Mouse (Mus musculus) hindbrain, embryonic 12.5 days (tissue): Measurements from ENCODE around the gene Pou3f3. TPM values are rescaled to one million over a fixed set of nuclear protein-coding genes. Genes with fewer than 3 reads are reported as not detected.

ENCODE experiments used
- ATAC-seq: fragments of 200-750 bp; cut with Nextera tagmentation; 2 replicates; pipeline ENCODE4 v1.8.0; 2017; ENCODE audit warnings: moderate TSS enrichment; ENCODE audit not compliant: low FRiP score
- H3K27ac ChIP-seq: fragments of 300-500 bp; sonication (generic); 2 replicates; pipeline ENCODE4 v1.5.1; 2016; ENCODE audit warnings: mild to moderate bottlenecking
- H3K27me3 ChIP-seq: fragments of 300-500 bp; sonication (generic); 2 replicates; pipeline ENCODE4 v1.6.1; 2016; ENCODE audit warnings: mild to moderate bottlenecking
- H3K36me3 ChIP-seq: fragments of 300-500 bp; sonication (generic); 2 replicates; pipeline ENCODE4 v1.6.1; 2016; ENCODE audit warnings: mild to moderate bottlenecking
- H3K4me1 ChIP-seq: fragments of 300-500 bp; sonication (generic); 2 replicates; pipeline ENCODE4 v1.6.1; 2016
- H3K4me2 ChIP-seq: fragments of 300-500 bp; sonication (generic); replicated peaks from 2 replicates; pipeline ENCODE4 v1.6.1; 2016; ENCODE audit warnings: mild to moderate bottlenecking
- H3K4me3 ChIP-seq: fragments of 300-500 bp; sonication (generic); 2 replicates; pipeline ENCODE4 v1.5.1; 2016; ENCODE audit warnings: mild to moderate bottlenecking
- H3K9ac ChIP-seq: fragments of 300-500 bp; sonication (generic); 2 replicates; pipeline ENCODE4 v1.6.1; 2016; ENCODE audit warnings: mild to moderate bottlenecking, moderate library complexity
- H3K9me3 ChIP-seq: fragments of 300-500 bp; sonication (generic); replicated peaks from 2 replicates; pipeline ENCODE4 v1.6.1; 2016; ENCODE audit warnings: mild to moderate bottlenecking
- WGBS: fragments of 180-500 bp; shearing (Covaris S2); methylation state at CpG from one replicate; pipeline ENCODE4 v1.1.7; 2016; 5-methylcytosine and 5-hydroxymethylcytosine counted together
- polyA plus RNA-seq: library from polyadenylated mRNA; unstranded; fragments of >200 nt; fragmentation: Nextera tagmentation; extraction: Ambion mirVana; gene quantifications from 2 replicates; pipeline ENCODE4 v1.2.1, GENCODE M21; 2016

The Pou3f3 gene
- polyA plus RNA-seq, 1 experiment from 2014 or later: 29.2 TPM

DNA sequence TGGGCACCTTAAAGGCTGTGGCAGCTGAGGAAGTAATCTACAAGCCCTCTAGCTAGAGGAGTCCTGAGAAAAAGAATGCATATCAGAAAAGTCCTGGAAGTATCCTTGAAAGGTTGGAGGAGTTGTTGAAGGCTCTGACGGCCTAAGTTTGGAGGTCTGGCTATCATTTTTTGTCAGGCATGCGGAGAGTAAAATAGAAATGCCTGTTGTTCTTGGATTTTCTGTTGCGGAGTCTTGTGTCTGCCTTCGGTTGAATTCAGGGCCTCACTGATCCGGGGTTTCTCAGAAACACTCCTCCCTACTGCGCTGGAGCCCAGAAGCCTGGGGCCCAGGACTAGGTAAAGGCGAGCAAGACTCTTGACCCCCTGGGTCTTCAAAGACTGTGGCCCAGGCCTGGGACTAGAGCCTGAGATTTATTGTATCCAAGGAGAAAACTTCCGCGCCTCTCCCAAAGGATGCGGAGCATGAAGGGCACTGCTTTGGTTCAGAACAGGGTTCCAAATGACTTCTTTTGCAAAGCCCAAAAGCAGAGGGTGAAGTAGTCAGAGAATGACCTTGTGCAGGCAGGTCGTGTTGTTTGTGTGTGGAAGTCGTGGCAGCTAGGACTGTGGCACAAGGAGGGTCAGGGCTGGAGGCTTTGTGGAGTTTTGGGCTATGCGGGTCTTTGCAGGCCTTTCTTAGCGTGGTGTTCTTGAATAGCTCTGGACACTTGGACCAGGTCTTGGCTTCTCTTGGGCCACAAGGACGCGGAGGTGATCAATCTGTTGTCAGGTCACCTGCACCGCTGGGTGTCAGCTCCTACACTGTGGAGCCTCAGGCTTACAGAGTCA lies 9.6 kb downstream of the Pou3f3 start:
- no peak for ATAC-seq
- Histone ChIP-seq H3K4me2 (peak overlapping the region; percentile 62), H3K4me1 (peaks cover 76% of the 10 kb centered on the region), H3K27me3 (peaks cover 19% of the 10 kb centered on the region), H3K9me3 (no peaks in the 10 kb centered on the region), H3K4me3 (peak overlapping the region; percentile 10), H3K27ac (peak overlapping the region; percentile 90), H3K9ac (peak overlapping the region; percentile 59), H3K36me3 (no peaks in the 10 kb centered on the region)
- WGBS: 3% methylated on average over 17 of the region's 17 CpGs

DNA sequence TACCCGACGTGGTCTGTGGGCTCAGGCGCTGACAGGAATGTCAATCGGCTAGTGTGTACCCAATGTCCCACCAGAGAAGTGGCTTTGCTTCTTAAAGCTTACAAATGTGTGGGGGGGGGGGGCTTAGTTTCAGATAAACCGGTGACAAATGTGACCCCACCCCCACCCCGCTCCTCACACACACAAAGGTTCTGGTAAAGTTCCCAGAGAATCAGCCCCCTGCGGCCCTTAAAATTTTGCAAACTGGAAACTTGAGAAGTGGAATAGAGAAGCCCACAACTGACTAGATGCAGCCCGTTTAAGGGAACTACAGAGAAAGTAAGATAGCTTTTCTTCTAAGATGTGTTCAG lies 10.2 kb downstream of the Pou3f3 start:
- ATAC-seq: no peak
- Histone ChIP-seq H3K9me3 (no peaks in the 10 kb centered on the region), H3K27me3 (peaks cover 19% of the 10 kb centered on the region), H3K27ac (peak overlapping the region; percentile 90), H3K36me3 (no peaks in the 10 kb centered on the region), H3K4me1 (peaks cover 82% of the 10 kb centered on the region), H3K9ac (peak overlapping the region; percentile 59), H3K4me2 (peak overlapping the region; percentile 62), H3K4me3 (peak overlapping the region; percentile 10; the same call in 1 of the 2 replicates)
- WGBS: 1% methylated on average over 8 of the region's 8 CpGs

DNA sequence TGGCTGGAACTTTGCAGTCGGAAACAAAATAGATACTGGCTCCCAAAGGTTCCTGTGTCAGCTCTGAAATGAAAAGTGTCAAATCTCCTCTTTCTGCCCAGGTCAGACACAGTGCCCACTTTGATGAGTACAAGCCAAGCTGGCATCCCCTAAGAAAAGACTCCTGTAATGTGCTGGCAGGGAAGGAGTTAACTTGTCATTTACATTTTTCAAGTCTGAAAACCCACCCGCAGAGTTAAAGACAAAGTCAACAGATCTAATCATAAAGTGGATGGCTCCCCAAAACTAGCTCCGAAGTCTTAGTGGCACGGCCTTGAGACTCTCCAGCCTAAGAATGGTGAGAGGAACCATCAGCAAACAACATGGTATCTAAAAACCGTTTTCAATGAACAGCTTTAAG lies 11.6 kb downstream of the Pou3f3 start:
- 5% methylated on average over 5 of the region's 5 CpGs for WGBS
- Histone ChIP-seq H3K4me2 (peak overlapping the region; percentile 62), H3K9ac (peak overlapping the region; percentile 23), H3K36me3 (no peaks in the 10 kb centered on the region), H3K4me1 (peaks cover 89% of the 10 kb centered on the region), H3K27ac (peak overlapping the region; percentile 36; the same call in 1 of the 2 replicates), H3K27me3 (peaks cover 19% of the 10 kb centered on the region), H3K4me3 (peak overlapping the region; percentile 10; the same call in 1 of the 2 replicates), H3K9me3 (no peaks in the 10 kb centered on the region)
- ATAC-seq: no peak

DNA sequence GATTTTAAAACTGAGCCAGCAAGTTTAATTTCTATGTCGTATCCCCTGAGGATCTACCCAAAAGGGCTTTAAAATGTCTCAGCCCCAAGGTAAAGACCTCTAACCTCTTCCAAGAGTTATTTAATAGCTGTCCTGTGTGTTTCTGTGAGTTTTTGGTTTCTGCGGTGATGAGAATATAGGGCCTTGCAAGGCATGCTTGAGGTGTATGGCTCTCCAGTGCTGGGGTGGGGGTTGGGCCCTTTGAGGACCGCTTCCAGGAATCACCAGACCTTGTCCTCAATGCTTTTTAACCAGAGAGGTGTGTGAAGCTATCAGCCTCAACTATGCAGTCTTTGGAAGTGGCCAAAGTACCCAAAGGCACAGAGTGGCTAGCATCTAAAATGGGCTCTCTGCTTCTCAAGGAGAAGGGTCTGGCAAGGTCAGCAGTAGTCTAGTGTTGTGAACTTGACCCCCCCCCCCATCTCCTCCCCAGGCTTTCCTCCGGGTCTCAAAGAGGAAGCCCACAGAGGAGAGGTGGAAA lies 12.1 kb downstream of the Pou3f3 start:
- Histone ChIP-seq H3K4me2 (peak overlapping the region; percentile 62), H3K9me3 (no peaks in the 10 kb centered on the region), H3K4me1 (peaks cover 86% of the 10 kb centered on the region), H3K27ac (peak overlapping the region; percentile 36; the same call in 1 of the 2 replicates), H3K9ac (peak overlapping the region; percentile 23), H3K27me3 (peaks cover 19% of the 10 kb centered on the region), H3K4me3 (peak overlapping the region; percentile 10), H3K36me3 (no peaks in the 10 kb centered on the region)
- ATAC-seq: no peak
- 7% methylated on average over 4 of the region's 4 CpGs for WGBS

DNA sequence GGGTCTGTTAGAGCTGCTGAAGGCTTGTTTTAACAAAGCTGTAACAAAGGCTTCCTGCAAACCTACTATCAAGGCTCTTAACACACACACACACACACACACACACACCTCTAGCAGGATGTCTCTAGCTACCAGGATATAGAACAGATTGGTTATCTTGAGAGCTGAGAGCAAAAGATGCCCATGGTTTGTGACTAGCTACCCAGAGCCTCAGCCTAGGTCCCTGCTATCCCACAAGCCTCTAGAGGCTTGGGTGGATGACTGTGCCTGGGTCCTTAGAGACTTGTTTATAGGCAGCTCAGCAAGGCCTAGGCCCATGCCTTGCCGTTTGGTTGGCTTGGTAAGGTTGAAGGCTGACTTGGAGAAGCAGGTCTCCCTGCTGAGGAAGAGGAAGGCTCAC lies 13.5 kb downstream of the Pou3f3 start:
- no peaks in the 10 kb centered on the region for H3K9me3 ChIP-seq
- H3K9ac ChIP-seq: peak overlapping the region; percentile 47
- H3K4me3 ChIP-seq: peak overlapping the region; percentile 59; the same call in 1 of the 2 replicates
- peaks cover 83% of the 10 kb centered on the region for H3K4me1 ChIP-seq
- peaks cover 14% of the 10 kb centered on the region for H3K27me3 ChIP-seq
- H3K27ac ChIP-seq: peak overlapping the region; percentile 64
- 18% methylated on average over 1 of the region's 1 CpGs for WGBS
- ATAC-seq: no peak
- H3K36me3 ChIP-seq: no peaks in the 10 kb centered on the region
- H3K4me2 ChIP-seq: peak overlapping the region; percentile 62

DNA sequence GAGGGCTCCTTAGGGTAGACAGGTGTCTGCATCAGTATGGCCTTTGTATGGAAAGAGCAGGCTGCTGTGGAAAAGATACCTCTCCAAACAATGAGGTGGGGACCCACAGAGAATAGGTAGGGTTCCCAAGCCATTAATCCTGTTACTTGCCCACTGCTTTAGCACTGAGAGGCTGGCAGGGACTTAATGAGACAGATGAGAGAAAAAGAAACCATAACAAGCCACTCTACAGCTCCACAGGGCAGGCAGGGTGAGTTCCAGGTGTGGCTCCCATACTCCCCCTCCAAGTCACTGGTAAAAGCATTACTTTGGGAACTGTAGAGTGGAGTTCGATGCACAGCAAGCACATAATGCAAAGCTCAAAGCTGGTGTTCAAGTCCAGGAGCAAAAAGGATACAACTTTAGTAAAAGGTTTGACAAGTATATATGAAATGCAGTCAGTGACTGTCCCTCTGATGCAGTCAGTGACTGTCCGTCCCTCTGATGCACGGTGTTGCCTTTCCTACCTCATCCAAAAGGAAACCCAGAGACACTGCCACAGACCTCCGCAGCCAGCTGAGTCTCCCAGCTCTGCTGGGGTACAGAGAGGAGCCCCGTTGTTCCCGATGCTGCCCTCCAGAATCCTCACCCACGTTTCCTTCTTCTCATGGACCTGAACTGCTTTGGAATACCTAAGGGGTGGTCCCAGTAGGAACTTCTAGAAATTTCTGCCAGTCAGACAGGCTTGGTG lies 14.0 kb downstream of the Pou3f3 start:
- 14% methylated on average over 7 of the region's 7 CpGs for WGBS
- no peaks in the 10 kb centered on the region for H3K9me3 ChIP-seq
- peak overlapping the region; percentile 62 for H3K4me2 ChIP-seq
- peaks cover 14% of the 10 kb centered on the region for H3K27me3 ChIP-seq
- no peak for ATAC-seq
- peak overlapping the region; percentile 64 for H3K27ac ChIP-seq
- H3K36me3 ChIP-seq: no peaks in the 10 kb centered on the region
- peak overlapping the region; percentile 59 for H3K4me3 ChIP-seq
- H3K4me1 ChIP-seq: peaks cover 82% of the 10 kb centered on the region
- H3K9ac ChIP-seq: peak overlapping the region; percentile 47

DNA sequence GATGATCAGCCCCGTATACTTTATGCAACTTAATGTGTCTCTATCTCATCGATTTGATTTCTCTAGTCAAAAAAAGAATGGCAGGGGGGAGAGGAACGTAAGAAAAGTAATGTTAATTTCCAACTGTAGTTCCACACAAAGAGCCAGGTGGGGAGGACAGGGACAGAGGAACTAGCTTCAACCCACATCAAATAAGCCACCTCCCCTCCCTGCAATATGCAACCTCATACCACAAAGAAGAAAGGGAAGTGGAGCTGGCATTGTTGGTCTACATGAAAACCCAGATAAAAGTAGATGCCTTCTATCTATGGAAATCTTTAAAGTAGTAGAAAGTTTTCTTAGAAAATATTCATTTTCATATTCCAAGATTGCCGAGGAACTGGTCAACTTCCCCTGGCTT lies 14.7 kb downstream of the Pou3f3 start:
- 15% methylated on average over 4 of the region's 4 CpGs for WGBS
- ATAC-seq: no peak
- Histone ChIP-seq H3K9ac (peak overlapping the region; percentile 47; the same call in 1 of the 2 replicates), H3K36me3 (no peaks in the 10 kb centered on the region), H3K27me3 (peaks cover 15% of the 10 kb centered on the region), H3K4me3 (peak overlapping the region; percentile 59), H3K27ac (no peak overlapping the region), H3K9me3 (no peaks in the 10 kb centered on the region), H3K4me2 (peak overlapping the region; percentile 62), H3K4me1 (peaks cover 79% of the 10 kb centered on the region)

DNA sequence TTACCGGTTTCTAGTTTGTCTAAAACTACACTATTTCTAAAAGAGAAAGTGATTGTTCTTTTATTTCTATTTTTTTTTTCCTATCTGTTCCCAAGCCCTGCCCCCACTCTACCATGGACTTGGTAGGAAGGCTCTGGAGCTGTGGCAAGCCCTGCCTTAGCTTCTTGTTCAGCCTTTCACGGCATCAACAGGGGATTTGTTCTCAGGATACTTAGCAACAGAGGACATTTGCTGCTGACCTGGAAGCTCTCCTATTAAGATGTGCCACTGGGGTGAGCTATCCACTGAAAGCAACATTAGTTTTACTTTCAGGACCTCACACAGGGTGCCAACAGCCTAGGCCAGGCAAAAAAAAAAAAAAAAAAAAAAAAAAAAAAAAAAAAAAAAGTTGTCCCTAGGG lies 15.4 kb downstream of the Pou3f3 start:
- ATAC-seq: no peak
- WGBS: 0% methylated on average over 2 of the region's 2 CpGs
- peaks cover 72% of the 10 kb centered on the region for H3K4me1 ChIP-seq

DNA sequence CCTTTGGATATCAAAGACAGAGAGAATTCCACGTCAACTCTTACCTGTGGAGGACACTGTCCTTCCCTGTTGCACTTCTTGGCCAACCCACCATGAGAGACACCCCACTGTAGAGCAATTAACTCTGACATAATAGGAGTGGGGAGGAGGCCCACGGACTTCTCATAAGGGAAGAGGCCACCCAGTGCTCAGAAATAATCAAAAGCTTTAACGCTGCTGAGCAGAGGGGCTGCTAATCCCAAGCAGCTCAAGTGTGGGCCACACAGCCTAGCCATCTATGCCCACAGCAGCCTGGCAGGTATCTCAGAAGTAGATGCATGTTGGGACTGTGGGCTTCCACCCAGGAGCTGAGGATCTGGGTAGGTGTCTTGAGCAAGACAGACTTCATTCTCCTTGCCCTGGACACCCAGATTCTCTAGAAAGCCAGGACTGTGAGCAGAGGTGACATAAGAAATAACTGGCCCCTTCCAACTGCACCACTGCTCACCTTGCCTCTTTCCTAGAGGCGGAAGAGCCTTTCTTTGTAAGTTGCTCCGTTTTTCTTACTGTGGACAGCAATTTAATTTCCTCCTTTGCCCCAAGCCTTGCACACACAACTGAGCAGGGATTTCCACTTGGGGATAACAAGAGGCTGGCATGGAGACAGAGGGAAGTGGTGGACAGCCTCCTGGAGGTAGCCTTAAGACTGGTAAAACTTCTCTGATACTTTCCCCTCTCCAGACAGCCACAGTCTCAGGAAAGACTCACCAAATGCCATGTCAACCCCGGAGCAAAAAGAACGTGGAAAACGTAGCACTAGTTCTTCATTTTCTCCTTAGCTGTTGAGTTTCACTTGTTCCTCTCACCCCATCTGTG lies 16.1 kb downstream of the Pou3f3 start:
- peaks cover 66% of the 10 kb centered on the region for H3K4me1 ChIP-seq
- H3K27me3 ChIP-seq: peaks cover 23% of the 10 kb centered on the region
- no peak for ATAC-seq
- H3K4me2 ChIP-seq: peak overlapping the region; percentile 62
- H3K36me3 ChIP-seq: no peaks in the 10 kb centered on the region
- 5% methylated on average over 8 of the region's 8 CpGs for WGBS
- no peaks in the 10 kb centered on the region for H3K9me3 ChIP-seq
- peak overlapping the region; percentile 71 for H3K9ac ChIP-seq
- H3K4me3 ChIP-seq: peak overlapping the region; percentile 59
- H3K27ac ChIP-seq: peak overlapping the region; percentile 70

More for the DNA sequence above, 15.4 kb downstream of the Pou3f3 start:
- Histone ChIP-seq H3K4me2 (peak overlapping the region; percentile 62), H3K36me3 (no peaks in the 10 kb centered on the region), H3K4me3 (peak overlapping the region; percentile 59), H3K27me3 (peaks cover 20% of the 10 kb centered on the region), H3K9ac (peak overlapping the region; percentile 47; the same call in 1 of the 2 replicates), H3K9me3 (no peaks in the 10 kb centered on the region), H3K27ac (peak overlapping the region; percentile 70; the same call in 1 of the 2 replicates)

DNA sequence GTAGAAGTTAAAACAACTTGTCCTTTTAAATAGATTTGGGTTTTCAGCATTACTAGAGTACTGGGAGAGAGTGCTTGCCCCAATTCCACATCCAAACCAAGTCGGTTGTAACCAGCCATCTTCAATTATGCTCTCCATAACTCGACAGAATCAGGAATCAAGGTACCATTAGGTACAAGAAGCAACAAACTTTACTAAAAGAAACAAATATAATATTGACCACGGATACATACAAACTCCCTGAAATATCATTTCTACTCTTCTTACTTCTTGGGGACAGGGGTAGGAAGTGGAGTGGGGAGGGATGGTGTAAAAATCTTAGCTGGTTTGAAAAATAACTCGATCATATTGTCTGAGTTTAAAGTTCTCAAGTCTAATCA lies 16.7 kb downstream of the Pou3f3 start:
- ATAC-seq: no peak
- H3K4me1 ChIP-seq: peaks cover 60% of the 10 kb centered on the region
- 6% methylated on average over 4 of the region's 4 CpGs for WGBS

DNA sequence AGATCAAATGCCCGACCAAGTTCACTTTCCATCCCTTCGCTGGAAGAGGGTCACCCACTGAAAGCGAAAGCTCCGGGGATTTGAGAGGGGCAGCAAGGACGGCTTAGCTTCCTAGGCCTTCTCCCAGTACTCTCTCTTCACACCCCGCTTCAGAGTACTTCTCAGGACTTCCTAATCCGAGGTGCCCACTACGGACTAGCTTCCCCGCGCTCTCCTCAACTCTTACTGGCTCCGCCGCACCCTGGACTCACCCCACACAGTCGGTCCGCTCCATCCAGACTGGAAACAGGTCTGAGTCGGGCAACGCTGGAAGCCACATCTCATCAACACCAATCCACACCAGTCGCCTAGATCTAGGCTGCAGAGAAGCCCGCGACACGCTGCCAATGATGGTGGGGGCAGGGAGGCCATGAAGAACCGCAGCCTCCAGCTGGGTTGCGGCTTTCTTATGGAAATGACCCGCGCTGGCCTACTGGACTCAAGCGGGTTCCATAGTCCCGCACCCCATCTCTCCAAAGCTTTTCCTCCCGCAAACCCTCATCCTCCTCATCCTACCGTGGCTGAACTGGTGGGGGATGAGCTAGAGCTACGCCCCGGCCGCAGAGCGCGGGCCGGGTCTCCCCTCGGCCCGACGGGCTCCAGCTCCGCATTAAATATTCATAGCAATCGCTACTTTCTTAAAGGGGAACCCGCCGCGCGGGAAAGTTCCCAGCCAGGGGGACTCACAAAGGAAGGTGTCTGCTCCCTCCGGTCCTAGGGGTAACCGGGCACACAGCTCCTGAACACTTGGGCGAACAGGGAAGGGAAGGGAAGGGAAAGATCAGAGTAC lies 17.8 kb downstream of the Pou3f3 start:
- H3K27ac ChIP-seq: peak overlapping the region; percentile 90
- peaks cover 23% of the 10 kb centered on the region for H3K27me3 ChIP-seq
- H3K36me3 ChIP-seq: no peaks in the 10 kb centered on the region
- WGBS: under 1% methylated on average over 46 of the region's 46 CpGs
- peak overlapping the region; percentile 59 for H3K4me3 ChIP-seq
- no peaks in the 10 kb centered on the region for H3K9me3 ChIP-seq
- peak overlapping the region; percentile 62 for H3K4me2 ChIP-seq
- peak; percentile 57 for ATAC-seq
- H3K9ac ChIP-seq: peak overlapping the region; percentile 71
- peaks cover 51% of the 10 kb centered on the region for H3K4me1 ChIP-seq

More for the DNA sequence above, 16.7 kb downstream of the Pou3f3 start:
- no peaks in the 10 kb centered on the region for H3K9me3 ChIP-seq
- H3K9ac ChIP-seq: peak overlapping the region; percentile 71
- no peaks in the 10 kb centered on the region for H3K36me3 ChIP-seq
- H3K4me3 ChIP-seq: peak overlapping the region; percentile 59
- peaks cover 23% of the 10 kb centered on the region for H3K27me3 ChIP-seq
- no peak overlapping the region; the same call in 1 of the 2 replicates for H3K27ac ChIP-seq
- peak overlapping the region; percentile 62 for H3K4me2 ChIP-seq
